Mouse (Mus musculus) olfactory bulb, adult 2 months (tissue): ENCODE results near the gene Gpr150. TPM values are rescaled to one million over a fixed set of nuclear protein-coding genes. Genes with fewer than 3 reads are reported as not detected.

Experiments used
- H3K27ac ChIP-seq: fragments of 200-500 bp; 2 replicates; pipeline ENCODE4 v1.5.1; 2012; ENCODE audit warnings: low read depth, low read length; ENCODE audit not compliant: insufficient read depth
- H3K4me1 ChIP-seq: fragments of 200-500 bp; 2 replicates; pipeline ENCODE4 v1.6.1; 2012; ENCODE audit warnings: low read length; ENCODE audit not compliant: control insufficient read depth, insufficient read depth
- H3K4me3 ChIP-seq: fragments of 200-500 bp; 2 replicates; pipeline ENCODE4 v1.5.1; 2012; ENCODE audit warnings: mild to moderate bottlenecking, low read depth, low read length, moderate library complexity; ENCODE audit not compliant: insufficient read depth
- CTCF ChIP-seq: fragments of 200-500 bp; IDR thresholded peaks from 2 replicates; pipeline ENCODE4 v1.5.1; 2012; ENCODE audit warnings: low read depth, mild to moderate bottlenecking, low read length, moderate library complexity; ENCODE audit not compliant: insufficient read depth
- POLR2A ChIP-seq: fragments of 200-500 bp; IDR thresholded peaks from 2 replicates; pipeline ENCODE4 v1.6.1; 2012; ENCODE audit warnings: mild to moderate bottlenecking, low read depth, low read length, moderate library complexity; ENCODE audit not compliant: insufficient read depth
- WGBS: fragments of 180-500 bp; shearing (Covaris S2); methylation state at CpG from one replicate; pipeline ENCODE4 v1.1.7; 2018; 5-methylcytosine and 5-hydroxymethylcytosine counted together
- polyA plus RNA-seq: library from polyadenylated mRNA; stranded (reverse); fragments of >200 nt; gene quantifications from 2 replicates; pipeline ENCODE4 v1.2.4, GENCODE M21; 2012; ENCODE audit warnings: low replicate concordance; ENCODE audit not compliant: missing spikeins, insufficient read depth, insufficient read length

Gene Gpr150
- polyA plus RNA-seq, 1 experiment: not detected

- peak; percentile 80 for TF ChIP-seq POLR2A
- no peak for TF ChIP-seq CTCF
- WGBS: under 1% methylated on average over 50 of the region's 50 CpGs
- peak within 1 kb of the TSS; percentile 94 for H3K27ac ChIP-seq
- H3K4me1 ChIP-seq: peaks cover 3% of the 10 kb centered on the region; the same call in 1 of the 2 replicates
- peak within 1 kb of the TSS; percentile 96 for H3K4me3 ChIP-seq
Measured at GRCm38 (mm10) chr13:76017974-76018843, 38.6 kb downstream of the Gpr150 start, which contains the start of gene Rfesd. Gene Rfesd (minus strand): TSS chr13:76018719.

DNA sequence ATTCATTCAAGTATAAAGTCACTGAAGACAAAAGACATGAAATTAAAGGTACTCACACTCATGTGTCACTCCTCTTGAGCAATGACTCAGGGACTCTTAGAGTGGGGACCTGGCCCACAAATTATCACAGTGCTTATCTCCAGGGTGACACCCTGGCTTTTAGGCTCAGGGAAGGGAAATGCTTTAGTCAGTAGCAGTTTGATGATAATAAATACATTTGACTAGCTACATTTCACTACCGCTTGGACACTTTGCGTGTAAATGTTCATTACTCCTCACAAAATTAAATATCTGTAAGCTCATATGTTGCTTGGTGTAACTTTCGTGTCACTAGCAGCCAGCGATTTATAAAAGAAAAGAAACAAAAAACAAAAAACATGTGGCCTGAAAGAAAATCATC lies 39.3 kb downstream of the Gpr150 start:
- TF ChIP-seq CTCF (no peak), POLR2A (no peak)
- 42% methylated on average over 4 of the region's 4 CpGs for WGBS
- Histone ChIP-seq H3K27ac (peak overlapping the region; percentile 94), H3K4me3 (no peak overlapping the region), H3K4me1 (peaks cover 3% of the 10 kb centered on the region; the same call in 1 of the 2 replicates)

GRCm38 (mm10) chr13:76014511-76014910 lies 42.3 kb downstream of the Gpr150 start:
- Histone ChIP-seq H3K4me1 (peaks cover 3% of the 10 kb centered on the region; the same call in 1 of the 2 replicates), H3K4me3 (no peak overlapping the region), H3K27ac (no peak overlapping the region)
- TF ChIP-seq CTCF (no peak), POLR2A (no peak)
- 82% methylated on average over 2 of the region's 2 CpGs for WGBS

Other genes starting within 250 kb of the Gpr150 start
- gene Glrx, start 217.1 kb downstream of the Gpr150 start, polyA plus RNA-seq: not detected in 2 replicates
- not detected in 2 replicates for gene Rhobtb3, start 113.1 kb downstream of the Gpr150 start, polyA plus RNA-seq
- not detected in 2 replicates for gene Spata9, start 89.8 kb downstream of the Gpr150 start, polyA plus RNA-seq
- gene Rfesd, start 38.3 kb downstream of the Gpr150 start, polyA plus RNA-seq: not detected in 2 replicates
- not detected in 2 replicates for gene Arsk, start 41.7 kb upstream of the Gpr150 start, polyA plus RNA-seq
- not detected in 2 replicates for gene Ttc37, start 41.7 kb upstream of the Gpr150 start, polyA plus RNA-seq
- gene Fam81b, start 248.1 kb upstream of the Gpr150 start, polyA plus RNA-seq: not detected in 2 replicates